ENCODE assay signal across 10 mouse cellular contexts in genomic region chr11:30161744-30162143, GRCm38 (mm10).
DNase-seq lines count a peak whose midpoint lies in the region; ATAC-seq and TF ChIP-seq lines count a peak whose summit lies in the region.
"Had no signal": no experiment of that assay in that cellular context is flagged by ENCODE, and none has a peak within 500 bp of the region (broad histone marks: within the 10 kb centered on the region; RNA-seq: fewer than 3 reads in every experiment).

No protein-coding gene starts in this region.

- no peak overlapping the region for H3K4me3 ChIP-seq in heart, embryonic 11.5 days (ENCODE audit: low read depth, low read length)
- H3K4me3 ChIP-seq in left cerebral cortex, adult 2 months, result no peak overlapping the region
- H3K4me3 ChIP-seq in ES-Bruce4 (ENCODE audit: low read depth, low read length), result no peak overlapping the region
- H3K4me3 ChIP-seq in liver, embryonic 13.5 days (replicated peaks), result no peak overlapping the region
- H3K4me3 ChIP-seq: forebrain, embryonic 15.5 days had no signal

- peak overlapping the region; percentile 29 for H3K9ac ChIP-seq in heart, embryonic 11.5 days (ENCODE audit: low read depth, low read length)
- H3K9ac ChIP-seq in ES-Bruce4 (ENCODE audit: low read depth, poor library complexity, severe bottlenecking), result no peak overlapping the region
- H3K9ac ChIP-seq in liver, embryonic 13.5 days, result no peak overlapping the region
- H3K9ac ChIP-seq: forebrain, embryonic 15.5 days had no signal

- peaks cover 4% of the 10 kb centered on the region; the same call in 1 of the 2 replicates for H3K36me3 ChIP-seq in heart, embryonic 11.5 days (ENCODE audit: control insufficient read depth, insufficient read depth, low read length)
- H3K36me3 ChIP-seq in ES-Bruce4 (ENCODE audit: control insufficient read depth, insufficient read depth, low read length, poor library complexity, severe bottlenecking), result peaks cover 2% of the 10 kb centered on the region; the same call in 1 of the 2 replicates
- 0 out of 2 replicates have a peak, but pooled peaks cover 3% of the 10 kb centered on the region for H3K36me3 ChIP-seq in liver, embryonic 13.5 days

- WGBS in heart, embryonic 11.5 days (ENCODE audit: insufficient replicate concordance), result 24% methylated on average over 1 of the region's 1 CpGs
- 74% methylated on average over 1 of the region's 1 CpGs for WGBS in liver, embryonic 13.5 days (ENCODE audit: insufficient replicate concordance)

- peak overlapping the region; percentile 91 for H3K27ac ChIP-seq in heart, embryonic 11.5 days (ENCODE audit: low read depth, low read length)
- peak overlapping the region; percentile 66 for H3K27ac ChIP-seq in left cerebral cortex, adult 2 months
- peak overlapping the region; percentile 70; the same call in 1 of the 2 replicates for H3K27ac ChIP-seq in ES-Bruce4 (ENCODE audit: insufficient read depth, low read length)
- peak overlapping the region; percentile 67 for H3K27ac ChIP-seq in liver, embryonic 13.5 days
- H3K27ac ChIP-seq: forebrain, embryonic 15.5 days had no signal

- no peaks in the 10 kb centered on the region for H3K9me3 ChIP-seq in heart, embryonic 11.5 days (replicated peaks; ENCODE audit: control insufficient read depth, low read length)
- no peaks in the 10 kb centered on the region for H3K9me3 ChIP-seq in ES-Bruce4 (replicated peaks; ENCODE audit: control insufficient read depth, insufficient read depth, low read length, poor library complexity, severe bottlenecking)
- H3K9me3 ChIP-seq in liver, embryonic 13.5 days (replicated peaks), result no peaks in the 10 kb centered on the region
- H3K9me3 ChIP-seq: forebrain, embryonic 15.5 days had no signal

- peaks cover 84% of the 10 kb centered on the region for H3K4me1 ChIP-seq in heart, embryonic 11.5 days (ENCODE audit: control insufficient read depth, insufficient read depth, low read length)
- H3K4me1 ChIP-seq in ES-Bruce4 (ENCODE audit: control insufficient read depth, insufficient read depth, low read length), result peaks cover 5% of the 10 kb centered on the region
- H3K4me1 ChIP-seq in liver, embryonic 13.5 days (replicated peaks), result peaks cover 94% of the 10 kb centered on the region

- TF ChIP-seq POLR2A in ES-Bruce4 (IDR thresholded peaks at IDR 0.05; ENCODE audit: insufficient read depth, low read length), result no peak

- ATAC-seq in heart, embryonic 11.5 days (replicated peaks; ENCODE audit: insufficient number of reproducible peaks, low FRiP score, low TSS enrichment), result no peak
- no peak for ATAC-seq in liver, embryonic 13.5 days (ENCODE audit: low read depth)

- TF ChIP-seq CTCF in left cerebral cortex, adult 2 months (IDR thresholded peaks at IDR 0.05), result no peak
- no peak for TF ChIP-seq CTCF in ES-Bruce4 (IDR thresholded peaks at IDR 0.05; ENCODE audit: low read depth, low read length)

- no peak for DNase-seq in heart, adult 8-10 months (ENCODE audit: low spot score)
- DNase-seq in left cerebral cortex, adult 2 months (ENCODE audit: extremely low spot score in 1 of 2, low spot score in 2 of 2), result no peak
- no peak for DNase-seq in left cerebral cortex, postnatal 25 days (ENCODE audit: low spot score in 2 of 2)
- no peak for DNase-seq in liver, embryonic 13.5 days
- DNase-seq in adrenal gland, postnatal 10 days, result no peak
- DNase-seq in frontal cortex, postnatal 25 days (ENCODE audit: low spot score in 2 of 2), result no peak
- DNase-seq: B cell, adult 2 months had no signal

- TF ChIP-seq EP300 in ES-Bruce4 (IDR thresholded peaks at IDR 0.05; ENCODE audit: insufficient read depth, low read depth, low read length), result no peak

- H3K27me3 ChIP-seq in heart, embryonic 11.5 days (ENCODE audit: control insufficient read depth, insufficient read depth, low read length), result no peaks in the 10 kb centered on the region
- H3K27me3 ChIP-seq in ES-Bruce4 (ENCODE audit: control insufficient read depth, insufficient read depth, low read length, poor library complexity, severe bottlenecking), result no peaks in the 10 kb centered on the region
- no peaks in the 10 kb centered on the region for H3K27me3 ChIP-seq in liver, embryonic 13.5 days
- H3K27me3 ChIP-seq: forebrain, embryonic 15.5 days had no signal

- H3K4me2 ChIP-seq in heart, embryonic 11.5 days, result peak overlapping the region; percentile 31; the same call in 1 of the 2 replicates
- no peak overlapping the region for H3K4me2 ChIP-seq in liver, embryonic 13.5 days
- H3K4me2 ChIP-seq: forebrain, embryonic 15.5 days had no signal

- intact Hi-C loops in left cerebral cortex, adult 2 months (cut with DNase I), result loop anchor here (5.0 kb wide), 1 partner anchor 106 kb away; the partner anchor contains the start of gene Sptbn1
- intact Hi-C loops in left cerebral cortex, postnatal 25 days (cut with DNase I), result no loop called here
